Mouse (Mus musculus): ENCODE measurements around the gene Uox. TPM values are rescaled to one million over a fixed set of nuclear protein-coding genes. Genes with fewer than 3 reads are reported as not detected.

Gene Uox
- polyA plus RNA-seq, 1 experiment: not detected

- no peak for TF ChIP-seq TAL1 (IDR thresholded peaks at IDR 0.05; ENCODE audit: low read length)
- no peak for TF ChIP-seq GATA1 (IDR thresholded peaks at IDR 0.05; ENCODE audit: low read length)
- Histone ChIP-seq H3K4me1 (ENCODE audit: control insufficient read depth) (peaks cover 35% of the 10 kb centered on the region), H3K36me3 (ENCODE audit: control insufficient read depth) (no peaks in the 10 kb centered on the region)
Observed at GRCm38 (mm10) chr3:146657433-146657832, 87.2 kb downstream of the Uox start.

GRCm38 (mm10) chr3:146658061-146658639 is 87.9 kb downstream of the Uox start:
- H3K9me3 ChIP-seq (ENCODE audit: control insufficient read depth, low read length): no peaks in the 10 kb centered on the region
- H3K4me3 ChIP-seq (replicated peaks): no peak overlapping the region
- H3K4me1 ChIP-seq (ENCODE audit: control insufficient read depth): peaks cover 28% of the 10 kb centered on the region
- no peak for TF ChIP-seq GATA1 (IDR thresholded peaks at IDR 0.05; ENCODE audit: low read length)
- TF ChIP-seq TAL1 (IDR thresholded peaks at IDR 0.05; ENCODE audit: low read length): no peak
- H3K36me3 ChIP-seq (ENCODE audit: control insufficient read depth): no peaks in the 10 kb centered on the region
- H3K27me3 ChIP-seq (ENCODE audit: control insufficient read depth): no peaks in the 10 kb centered on the region

More at GRCm38 (mm10) chr3:146657433-146657832, 87.2 kb downstream of the Uox start:
- H3K4me3 ChIP-seq (replicated peaks): no peak overlapping the region
- no peaks in the 10 kb centered on the region for H3K9me3 ChIP-seq (ENCODE audit: control insufficient read depth, low read length)
- H3K27me3 ChIP-seq (ENCODE audit: control insufficient read depth): no peaks in the 10 kb centered on the region

GRCm38 (mm10) chr3:146659321-146659720 is 89.1 kb downstream of the Uox start:
- TF ChIP-seq GATA1 (IDR thresholded peaks at IDR 0.05; ENCODE audit: low read length) (no peak), TAL1 (IDR thresholded peaks at IDR 0.05; ENCODE audit: low read length) (no peak)
- no peaks in the 10 kb centered on the region for H3K27me3 ChIP-seq (ENCODE audit: control insufficient read depth)
- no peak overlapping the region for H3K4me3 ChIP-seq (replicated peaks)
- no peaks in the 10 kb centered on the region for H3K9me3 ChIP-seq (ENCODE audit: control insufficient read depth, low read length)
- H3K4me1 ChIP-seq (ENCODE audit: control insufficient read depth): peaks cover 16% of the 10 kb centered on the region
- H3K36me3 ChIP-seq (ENCODE audit: control insufficient read depth): no peaks in the 10 kb centered on the region

DNA sequence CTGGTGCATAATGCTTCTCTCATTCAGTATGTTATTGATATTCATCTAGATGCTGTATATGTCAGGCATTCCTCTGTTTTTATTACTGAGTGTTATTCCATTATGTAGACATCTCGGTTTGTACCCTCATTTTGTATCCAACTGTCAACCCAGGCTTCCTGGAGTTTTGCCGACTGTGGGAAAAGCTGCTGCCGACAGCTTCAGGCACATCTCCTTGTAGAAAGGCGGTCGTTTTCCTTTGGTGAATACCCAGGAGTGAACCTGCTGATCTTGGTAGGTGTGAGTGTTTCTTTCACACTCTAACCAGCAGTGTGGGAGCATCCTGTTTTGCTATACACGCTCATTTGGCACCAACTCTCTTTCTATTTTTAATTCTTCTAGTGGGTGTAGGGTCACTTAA is 90.8 kb downstream of the Uox start:
- H3K27me3 ChIP-seq (ENCODE audit: control insufficient read depth): no peaks in the 10 kb centered on the region
- no peaks in the 10 kb centered on the region for H3K9me3 ChIP-seq (ENCODE audit: control insufficient read depth, low read length)
- TF ChIP-seq TAL1 (IDR thresholded peaks at IDR 0.05; ENCODE audit: low read length) (no peak), GATA1 (IDR thresholded peaks at IDR 0.05; ENCODE audit: low read length) (no peak)
- H3K4me1 ChIP-seq (ENCODE audit: control insufficient read depth): peaks cover under 1% of the 10 kb centered on the region
- no peak overlapping the region for H3K4me3 ChIP-seq (replicated peaks)
- H3K36me3 ChIP-seq (ENCODE audit: control insufficient read depth): no peaks in the 10 kb centered on the region

DNA sequence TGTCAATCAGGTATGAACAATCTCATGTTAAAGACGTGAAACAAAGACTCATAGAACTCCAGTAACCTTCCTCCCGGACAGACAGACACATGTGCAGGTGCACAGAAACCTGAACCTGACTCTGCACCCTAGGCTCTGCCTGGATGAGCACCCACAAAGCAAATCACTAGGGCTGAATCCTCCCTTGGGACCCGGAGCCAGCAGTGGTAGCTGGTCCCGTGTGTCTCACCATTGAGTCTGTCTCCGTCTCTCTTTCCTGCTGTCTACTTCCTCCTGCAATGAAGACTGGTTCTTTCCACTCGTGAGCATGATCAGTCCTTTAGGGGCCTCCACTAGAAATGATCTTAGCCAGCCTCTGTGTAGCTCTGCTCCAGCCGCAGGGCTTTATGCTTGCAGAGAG is 91.7 kb downstream of the Uox start:
- TF ChIP-seq TAL1 (IDR thresholded peaks at IDR 0.05; ENCODE audit: low read length) (no peak), GATA1 (IDR thresholded peaks at IDR 0.05; ENCODE audit: low read length) (no peak)
- H3K36me3 ChIP-seq (ENCODE audit: control insufficient read depth): no peaks in the 10 kb centered on the region
- no peaks in the 10 kb centered on the region for H3K4me1 ChIP-seq (ENCODE audit: control insufficient read depth)
- H3K4me3 ChIP-seq (replicated peaks): no peak overlapping the region
- no peaks in the 10 kb centered on the region for H3K27me3 ChIP-seq (ENCODE audit: control insufficient read depth)
- no peaks in the 10 kb centered on the region for H3K9me3 ChIP-seq (ENCODE audit: control insufficient read depth, low read length)

DNA sequence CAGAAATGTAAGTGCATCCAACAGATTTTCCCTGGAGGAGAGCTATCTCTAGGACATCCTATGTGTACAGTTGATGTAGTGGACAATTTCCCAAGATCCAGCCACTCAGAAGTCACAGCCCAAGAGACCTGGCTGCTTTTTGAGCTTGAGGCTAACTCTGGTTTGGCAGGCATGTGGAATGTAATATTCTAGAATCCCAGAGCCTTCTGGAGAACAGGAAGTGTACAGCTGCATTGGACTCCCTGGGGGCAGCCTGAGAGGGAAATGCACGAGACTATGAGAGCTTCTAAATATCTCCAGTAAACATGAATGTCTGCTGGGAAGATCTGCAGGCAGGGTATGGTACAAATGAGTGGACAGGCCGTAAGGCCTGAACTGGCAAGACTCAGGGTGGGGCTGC is 100.9 kb downstream of the Uox start:
- no peaks in the 10 kb centered on the region for H3K4me1 ChIP-seq (ENCODE audit: control insufficient read depth)
- no peaks in the 10 kb centered on the region for H3K9me3 ChIP-seq (ENCODE audit: control insufficient read depth, low read length)
- H3K36me3 ChIP-seq (ENCODE audit: control insufficient read depth): no peaks in the 10 kb centered on the region
- no peaks in the 10 kb centered on the region for H3K27me3 ChIP-seq (ENCODE audit: control insufficient read depth)
- no peak for TF ChIP-seq TAL1 (IDR thresholded peaks at IDR 0.05; ENCODE audit: low read length)
- no peak for TF ChIP-seq GATA1 (IDR thresholded peaks at IDR 0.05; ENCODE audit: low read length)
- H3K4me3 ChIP-seq (replicated peaks): no peak overlapping the region

DNA sequence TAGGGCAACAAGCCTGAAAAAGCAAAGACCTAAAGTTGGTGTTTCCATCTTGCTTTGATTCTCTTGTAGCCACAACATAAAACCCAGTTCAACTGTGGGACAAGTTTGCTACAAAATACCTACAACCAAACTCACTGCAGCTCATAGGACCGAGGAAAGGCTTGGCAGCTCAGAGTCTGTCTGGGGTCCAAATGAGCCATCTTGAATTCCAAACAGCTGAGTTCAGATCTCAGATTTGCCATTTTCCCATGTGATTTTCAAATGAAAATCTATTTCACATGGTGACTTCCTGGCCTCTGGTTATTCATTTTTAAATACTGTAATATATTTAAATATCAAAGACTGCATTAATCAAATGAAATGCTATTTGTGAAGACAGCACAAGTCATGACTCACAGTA is 104.9 kb downstream of the Uox start:
- Histone ChIP-seq H3K9me3 (ENCODE audit: control insufficient read depth, low read length) (no peaks in the 10 kb centered on the region), H3K36me3 (ENCODE audit: control insufficient read depth) (no peaks in the 10 kb centered on the region), H3K4me1 (ENCODE audit: control insufficient read depth) (no peaks in the 10 kb centered on the region), H3K4me3 (replicated peaks) (no peak overlapping the region), H3K27me3 (ENCODE audit: control insufficient read depth) (no peaks in the 10 kb centered on the region)
- no peak for TF ChIP-seq GATA1 (IDR thresholded peaks at IDR 0.05; ENCODE audit: low read length)
- no peak for TF ChIP-seq TAL1 (IDR thresholded peaks at IDR 0.05; ENCODE audit: low read length)

DNA sequence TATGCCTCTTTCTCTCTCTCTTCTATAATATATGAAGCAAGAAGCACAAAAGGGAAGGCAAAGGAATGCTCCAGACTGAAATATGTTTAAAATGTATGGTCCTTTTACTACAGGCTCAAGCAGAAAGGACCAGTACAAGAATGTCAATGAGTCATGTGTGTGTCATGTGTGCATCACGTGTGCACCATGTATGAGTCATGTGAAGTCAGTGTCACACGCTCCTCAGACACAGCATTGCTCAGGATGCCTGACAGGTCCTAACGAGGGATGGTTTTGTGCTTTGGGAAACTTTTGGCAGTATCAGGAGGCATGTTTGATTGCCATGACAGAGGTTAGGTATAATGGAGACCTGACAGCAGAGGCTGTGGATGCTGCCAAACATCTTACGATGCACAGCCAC is 106.0 kb downstream of the Uox start:
- Histone ChIP-seq H3K27me3 (ENCODE audit: control insufficient read depth) (no peaks in the 10 kb centered on the region), H3K4me3 (replicated peaks) (no peak overlapping the region), H3K4me1 (ENCODE audit: control insufficient read depth) (no peaks in the 10 kb centered on the region), H3K36me3 (ENCODE audit: control insufficient read depth) (no peaks in the 10 kb centered on the region), H3K9me3 (ENCODE audit: control insufficient read depth, low read length) (no peaks in the 10 kb centered on the region)
- TF ChIP-seq TAL1 (IDR thresholded peaks at IDR 0.05; ENCODE audit: low read length): no peak
- no peak for TF ChIP-seq GATA1 (IDR thresholded peaks at IDR 0.05; ENCODE audit: low read length)

DNA sequence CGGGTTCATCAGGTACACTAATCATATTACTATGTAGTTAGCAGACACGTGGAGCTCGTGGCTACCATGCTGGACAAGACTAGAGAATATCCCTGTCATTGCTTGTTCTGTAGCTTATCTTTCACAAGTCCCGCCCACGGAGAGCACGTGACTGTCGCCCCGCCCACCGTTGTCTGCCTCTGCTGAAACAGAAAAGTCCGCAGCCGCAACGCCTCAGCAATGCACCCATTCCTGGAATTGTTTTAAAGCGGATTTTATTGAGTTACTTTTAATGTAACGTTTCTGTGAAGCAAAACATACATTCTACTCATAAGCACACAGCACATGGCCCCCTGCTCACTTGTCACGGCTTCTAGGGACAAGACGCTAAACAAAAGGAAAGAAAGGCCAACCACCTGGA is 109.4 kb downstream of the Uox start:
- no peak for TF ChIP-seq TAL1 (IDR thresholded peaks at IDR 0.05; ENCODE audit: low read length)
- TF ChIP-seq GATA1 (IDR thresholded peaks at IDR 0.05; ENCODE audit: low read length): no peak
- Histone ChIP-seq H3K27me3 (ENCODE audit: control insufficient read depth) (peaks cover 16% of the 10 kb centered on the region), H3K9me3 (ENCODE audit: control insufficient read depth, low read length) (no peaks in the 10 kb centered on the region), H3K4me3 (replicated peaks) (no peak overlapping the region), H3K36me3 (ENCODE audit: control insufficient read depth) (no peaks in the 10 kb centered on the region), H3K4me1 (ENCODE audit: control insufficient read depth) (peaks cover 3% of the 10 kb centered on the region)

- Histone ChIP-seq H3K27me3 (ENCODE audit: control insufficient read depth) (peaks cover 26% of the 10 kb centered on the region), H3K4me1 (ENCODE audit: control insufficient read depth) (peaks cover 12% of the 10 kb centered on the region), H3K4me3 (replicated peaks) (no peak overlapping the region), H3K9me3 (ENCODE audit: control insufficient read depth, low read length) (no peaks in the 10 kb centered on the region), H3K36me3 (ENCODE audit: control insufficient read depth) (no peaks in the 10 kb centered on the region)
- TF ChIP-seq TAL1 (IDR thresholded peaks at IDR 0.05; ENCODE audit: low read length) (no peak), GATA1 (IDR thresholded peaks at IDR 0.05; ENCODE audit: low read length) (no peak)
Observed at GRCm38 (mm10) chr3:146680625-146681024, 110.4 kb downstream of the Uox start.

All from erythroblast, embryonic 14.5 days (primary cell).